Mouse (Mus musculus) heart, postnatal 36 days (tissue): Measurements from ENCODE around the gene Cbarp. TPM values are rescaled to one million over a fixed set of nuclear protein-coding genes. Genes with fewer than 3 reads are reported as not detected.

Source experiments
- total RNA-seq, 2 experiments: library from RNA; stranded (reverse); gene quantifications; 2 replicates each; pipeline ENCODE4 v1.2.3; 2021

The Cbarp gene
- total RNA-seq, 2 experiments from 2014 or later = 2.0 to 4.7 TPM

Other genes with a start within 250 kb of the Cbarp start
- 10 to 100 TPM; 11.6 to 63.9 TPM for gene Cfd, start 250.0 kb downstream of the Cbarp start, total RNA-seq
- gene Med16, start 231.9 kb downstream of the Cbarp start, total RNA-seq = 10 to 100 TPM; 53.0 to 53.2 TPM
- not detected for gene Gm26602, start 230.0 kb downstream of the Cbarp start, total RNA-seq
- under 1 TPM; 0.17 to 0.38 TPM for gene Kiss1r, start 223.9 kb downstream of the Cbarp start, total RNA-seq
- gene R3hdm4, start 219.6 kb downstream of the Cbarp start, total RNA-seq = 10 to 100 TPM; 81.0 to 88.1 TPM
- gene Arid3a, start 213.8 kb downstream of the Cbarp start, total RNA-seq = 1 to 10 TPM; 1.9 to 2.6 TPM
- gene Wdr18, start 180.7 kb downstream of the Cbarp start, total RNA-seq = 10 to 100 TPM; 25.6 to 28.8 TPM
- under 1 TPM; 0.27 to 0.28 TPM for gene Grin3b, start 170.1 kb downstream of the Cbarp start, total RNA-seq
- gene Tmem259, start 156.5 kb downstream of the Cbarp start, total RNA-seq = 100 to 1,000 TPM; 107 to 120 TPM
- 10 to 100 TPM; 29.9 to 30.6 TPM for gene Cnn2, start 152.3 kb downstream of the Cbarp start, total RNA-seq
- 1 to 10 TPM; 7.7 to 7.9 TPM for gene Abca7, start 144.3 kb downstream of the Cbarp start, total RNA-seq
- gene Arhgap45, start 124.2 kb downstream of the Cbarp start, total RNA-seq = 1 to 10 TPM; 4.1 to 5.9 TPM
- gene Polr2e, start 101.0 kb downstream of the Cbarp start, total RNA-seq = 10 to 100 TPM; 88.5 to 96.4 TPM
- gene Gpx4, start 93.7 kb downstream of the Cbarp start, total RNA-seq = 100 to 1,000 TPM; 863 to 871 TPM
- gene Sbno2, start 35.3 kb downstream of the Cbarp start, total RNA-seq = 10 to 100 TPM; 11.2 to 12.2 TPM
- 100 to 1,000 TPM; 137 to 165 TPM for gene Stk11, start 25.0 kb downstream of the Cbarp start, total RNA-seq
- 1,000 to 10,000 TPM; 1,105 to 1,168 TPM for gene Atp5d, start 2.2 kb downstream of the Cbarp start, total RNA-seq
- gene Midn, start 7.4 kb upstream of the Cbarp start, total RNA-seq = 100 to 1,000 TPM in 1 of 2 experiments, 10 to 100 TPM in 1; 99.9 to 117 TPM
- gene Cirbp, start 25.1 kb upstream of the Cbarp start, total RNA-seq = 10 to 100 TPM; 48.2 to 67.0 TPM
- 1 to 10 TPM; 4.4 to 4.6 TPM for gene 1600002K03Rik, start 32.1 kb upstream of the Cbarp start, total RNA-seq
- 1 to 10 TPM in 1 of 2 experiments, under 1 TPM in 1; 0.75 to 1.1 TPM for gene Efna2, start 38.6 kb upstream of the Cbarp start, total RNA-seq
- 10 to 100 TPM; 13.1 to 15.3 TPM for gene Mum1, start 85.6 kb upstream of the Cbarp start, total RNA-seq
- 100 to 1,000 TPM; 962 to 997 TPM for gene Ndufs7, start 108.3 kb upstream of the Cbarp start, total RNA-seq
- gene Gamt, start 120.2 kb upstream of the Cbarp start, total RNA-seq = 10 to 100 TPM in 1 of 2 experiments, 1 to 10 TPM in 1; 8.9 to 12.0 TPM
- 10 to 100 TPM; 57.7 to 58.5 TPM for gene Dazap1, start 120.7 kb upstream of the Cbarp start, total RNA-seq
- gene Rps15, start 151.6 kb upstream of the Cbarp start, total RNA-seq = 100 to 1,000 TPM; 748 to 777 TPM
- 1 to 10 TPM; 2.1 to 3.7 TPM for gene Apc2, start 155.1 kb upstream of the Cbarp start, total RNA-seq
- gene 2310011J03Rik, start 179.7 kb upstream of the Cbarp start, total RNA-seq = 10 to 100 TPM; 13.8 to 15.1 TPM
- 1 to 10 TPM; 2.2 to 2.9 TPM for gene Pcsk4, start 188.7 kb upstream of the Cbarp start, total RNA-seq
- 1 to 10 TPM; 2.7 TPM for gene Reep6, start 189.1 kb upstream of the Cbarp start, total RNA-seq
- gene Adamtsl5, start 207.6 kb upstream of the Cbarp start, total RNA-seq = 10 to 100 TPM; 75.9 to 83.8 TPM
- under 1 TPM; 0.49 to 0.64 TPM for gene Plk5, start 215.6 kb upstream of the Cbarp start, total RNA-seq
- gene Mex3d, start 246.8 kb upstream of the Cbarp start, total RNA-seq = 1 to 10 TPM; 8.1 to 8.6 TPM